Mouse (Mus musculus) G1E (cell line): ENCODE results near the gene Tcf7l1. TPM values are rescaled to one million over a fixed set of nuclear protein-coding genes. Genes with fewer than 3 reads are reported as not detected.

ENCODE experiments used
- ATAC-seq: 2 replicates; pipeline ENCODE4 v1.8.0; 2016; ENCODE audit warnings: mild to moderate bottlenecking; ENCODE audit not compliant: insufficient number of reproducible peaks, poor library complexity, low FRiP score, severe bottlenecking; ENCODE audit errors: extremely low read depth
- DNase-seq: peaks from one replicate; pipeline ENCODE4 v3.0.0; 2012; ENCODE audit warnings: low spot score
- H3K27me3 ChIP-seq: 2 replicates; pipeline ENCODE4 v1.6.1; 2012; ENCODE audit warnings: mild to moderate bottlenecking, low read length, inconsistent platforms; ENCODE audit not compliant: insufficient read depth
- H3K36me3 ChIP-seq: replicated peaks from 2 replicates; pipeline ENCODE3; 2012; ENCODE audit warnings: mild to moderate bottlenecking, inconsistent platforms
- H3K4me1 ChIP-seq: 2 replicates; pipeline ENCODE4 v1.6.1; 2012; ENCODE audit warnings: low read depth, low read length, inconsistent platforms, mixed read lengths; ENCODE audit not compliant: insufficient read depth
- H3K4me3 ChIP-seq: 2 replicates; pipeline ENCODE4 v1.5.1; 2012; ENCODE audit warnings: low read depth, mild to moderate bottlenecking, inconsistent platforms, low read length, moderate library complexity, mixed read lengths
- H3K9me3 ChIP-seq: replicated peaks from 2 replicates; pipeline ENCODE4 v1.6.1; 2012; ENCODE audit warnings: inconsistent platforms
- CTCF ChIP-seq: IDR thresholded peaks from 2 replicates; pipeline ENCODE4 v1.5.1; 2012; ENCODE audit warnings: low read depth, low read length, inconsistent platforms, mixed read lengths
- GATA1 ChIP-seq: IDR thresholded peaks from 2 replicates; pipeline ENCODE4 v1.6.1; 2012; ENCODE audit warnings: borderline replicate concordance, low read length, inconsistent platforms, mixed read lengths
- GATA2 ChIP-seq: IDR thresholded peaks from 2 replicates; pipeline ENCODE4 v1.6.1; 2012; ENCODE audit warnings: low read depth, low read length, inconsistent platforms, borderline replicate concordance
- POLR2AphosphoS5 ChIP-seq: IDR thresholded peaks from 2 replicates; pipeline ENCODE4 v1.6.1; 2012; ENCODE audit warnings: low read depth, low read length, inconsistent platforms; ENCODE audit not compliant: insufficient replicate concordance
- TAL1 ChIP-seq: conservative IDR thresholded peaks from 2 replicates; pipeline ENCODE4 v1.6.1; 2012; ENCODE audit warnings: low read depth, low read length, inconsistent platforms, mixed read lengths
- polyA plus RNA-seq: library from polyadenylated mRNA; stranded (reverse); fragments of >175 nt; gene quantifications from 2 replicates; pipeline ENCODE4 v1.2.3, GENCODE M21; 2012
- total RNA-seq, 2 experiments: library from RNA; stranded (forward) in 1 of 2; stranded (reverse) in 1 of 2; fragments of 200-1000 nt in 1 of 2; fragments of >200 nt in 1 of 2; fragmentation: Nextera tagmentation in 1 of 2; gene quantifications; 2 replicates each; pipeline ENCODE4 v1.2.3; 2014 to 2017

Gene Tcf7l1
- total and polyA plus RNA-seq, 3 experiments, result 0.38 TPM; not detected in 2

DNA sequence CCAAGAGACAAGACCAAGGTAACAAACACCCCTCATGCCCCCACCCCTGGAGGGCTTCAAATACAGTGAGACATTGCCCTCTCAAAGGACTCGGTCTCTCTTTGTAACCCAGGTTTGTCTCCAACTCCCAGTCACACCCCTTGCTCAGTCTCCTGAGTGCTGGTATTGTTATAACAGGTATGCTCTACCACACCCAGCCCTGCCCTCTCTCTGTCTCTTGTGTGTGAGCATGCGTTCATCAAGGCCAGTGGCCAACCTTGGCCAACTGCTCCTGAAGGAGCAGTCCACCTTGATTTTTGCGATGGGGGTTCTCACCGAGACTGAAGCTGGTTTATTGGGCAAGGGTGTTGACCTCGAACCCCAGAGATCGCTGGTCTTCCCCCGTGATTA lies 133.0 kb downstream of the Tcf7l1 start:
- DNase-seq, result no peak

GRCm38 (mm10) chr6:72655309-72656052 lies 133.6 kb downstream of the Tcf7l1 start:
- H3K27me3 ChIP-seq, result peaks cover 13% of the 10 kb centered on the region
- no peak for ATAC-seq
- H3K36me3 ChIP-seq, result no peaks in the 10 kb centered on the region
- H3K9me3 ChIP-seq, result no peaks in the 10 kb centered on the region
- TF ChIP-seq POLR2AphosphoS5 (no peak), CTCF (no peak), GATA1 (no peak), GATA2 (no peak), TAL1 (no peak)
- no peak for DNase-seq
- no peak overlapping the region for H3K4me3 ChIP-seq
- H3K4me1 ChIP-seq, result no peaks in the 10 kb centered on the region

More for the DNA sequence above, 133.0 kb downstream of the Tcf7l1 start:
- no peak overlapping the region for H3K4me3 ChIP-seq
- H3K36me3 ChIP-seq, result no peaks in the 10 kb centered on the region
- no peaks in the 10 kb centered on the region for H3K9me3 ChIP-seq
- H3K27me3 ChIP-seq, result peaks cover 13% of the 10 kb centered on the region
- TF ChIP-seq CTCF, result no peak
- no peak for TF ChIP-seq GATA2
- no peak for TF ChIP-seq GATA1
- TF ChIP-seq TAL1, result no peak
- TF ChIP-seq POLR2AphosphoS5, result no peak
- no peak for ATAC-seq
- no peaks in the 10 kb centered on the region for H3K4me1 ChIP-seq

- TF ChIP-seq GATA2 (no peak), POLR2AphosphoS5 (no peak), GATA1 (no peak), CTCF (no peak), TAL1 (no peak)
- Histone ChIP-seq H3K27me3 (peaks cover 13% of the 10 kb centered on the region), H3K9me3 (no peaks in the 10 kb centered on the region), H3K4me3 (no peak overlapping the region), H3K36me3 (no peaks in the 10 kb centered on the region), H3K4me1 (no peaks in the 10 kb centered on the region)
- ATAC-seq, result no peak
- no peak for DNase-seq
Observed at GRCm38 (mm10) chr6:72654355-72654754, 134.7 kb downstream of the Tcf7l1 start.

- Histone ChIP-seq H3K36me3 (no peaks in the 10 kb centered on the region), H3K27me3 (peaks cover 20% of the 10 kb centered on the region), H3K9me3 (no peaks in the 10 kb centered on the region), H3K4me3 (no peak overlapping the region), H3K4me1 (no peaks in the 10 kb centered on the region)
- no peak for DNase-seq
- no peak for ATAC-seq
- no peak for TF ChIP-seq TAL1
- TF ChIP-seq CTCF, result no peak
- TF ChIP-seq GATA2, result no peak
- TF ChIP-seq GATA1, result no peak
- no peak for TF ChIP-seq POLR2AphosphoS5
Observed at GRCm38 (mm10) chr6:72653419-72653818, 135.6 kb downstream of the Tcf7l1 start.

- peaks cover 25% of the 10 kb centered on the region for H3K27me3 ChIP-seq
- H3K4me1 ChIP-seq, result no peaks in the 10 kb centered on the region
- H3K4me3 ChIP-seq, result no peak overlapping the region
- DNase-seq (no peak), ATAC-seq (no peak)
- no peaks in the 10 kb centered on the region for H3K9me3 ChIP-seq
- TF ChIP-seq GATA1 (no peak), CTCF (no peak), GATA2 (no peak), TAL1 (no peak), POLR2AphosphoS5 (no peak)
- H3K36me3 ChIP-seq, result no peaks in the 10 kb centered on the region
Observed at GRCm38 (mm10) chr6:72650338-72650851, 138.7 kb downstream of the Tcf7l1 start.

GRCm38 (mm10) chr6:72648002-72648595 lies 141.0 kb downstream of the Tcf7l1 start:
- Histone ChIP-seq H3K4me3 (no peak overlapping the region), H3K36me3 (no peaks in the 10 kb centered on the region), H3K27me3 (peaks cover 27% of the 10 kb centered on the region), H3K4me1 (no peaks in the 10 kb centered on the region), H3K9me3 (no peaks in the 10 kb centered on the region)
- no peak for TF ChIP-seq CTCF
- no peak for TF ChIP-seq POLR2AphosphoS5
- TF ChIP-seq TAL1, result no peak
- TF ChIP-seq GATA2, result no peak
- no peak for TF ChIP-seq GATA1
- DNase-seq (no peak), ATAC-seq (no peak)
